Mouse (Mus musculus): ENCODE data around the gene Stau1.
A peak's percentile ranks its signal among the peaks of the same experiment; 100 is the strongest.

Gene Stau1

DNA sequence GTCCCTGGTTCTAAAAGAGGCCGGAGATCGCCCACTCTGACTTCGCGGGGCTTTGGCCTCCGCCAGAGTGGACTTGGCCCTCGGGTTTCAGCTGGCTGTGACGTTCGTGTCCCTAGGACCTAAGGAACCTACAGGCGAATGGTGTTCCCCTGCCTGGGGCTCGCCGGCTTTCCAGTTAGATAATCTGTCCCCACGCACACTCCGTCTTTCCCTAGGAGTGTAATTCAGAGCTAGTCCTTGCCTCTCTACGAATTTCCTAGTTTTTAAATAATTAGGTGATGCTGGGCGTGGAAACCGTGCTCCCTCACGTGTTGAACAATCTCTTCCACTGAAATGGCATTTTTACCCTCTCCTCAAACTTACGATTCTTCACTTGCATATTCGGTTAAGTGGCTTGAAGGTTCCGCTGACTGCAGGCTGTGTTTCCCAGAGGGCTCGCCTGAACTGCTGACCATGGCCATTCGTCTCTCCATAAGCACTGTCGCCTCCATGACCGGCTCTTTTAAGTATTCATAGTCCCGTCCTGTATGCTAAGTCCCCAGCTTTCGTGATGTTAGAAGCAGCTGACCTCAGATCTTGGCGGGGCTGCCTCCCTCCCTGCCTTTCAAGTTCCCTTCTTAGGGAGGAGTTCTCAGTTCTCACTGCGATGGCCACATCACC is 89.4 kb downstream of the Stau1 start:
- DNase-seq = peak; percentile 30

GRCm38 (mm10) chr2:166905711-166906522 is 90.2 kb downstream of the Stau1 start, which contains the start of gene Cse1l:
Gene Cse1l, plus strand, starts transcription at chr2:166906040.
- peak; percentile 97 to 99 for DNase-seq

- no peak for DNase-seq
These were observed 92.3 kb downstream of the Stau1 start for GRCm38 (mm10) chr2:166903719-166904282.

- no peak for DNase-seq
These were observed 95.2 kb downstream of the Stau1 start for GRCm38 (mm10) chr2:166900792-166901505.

DNA sequence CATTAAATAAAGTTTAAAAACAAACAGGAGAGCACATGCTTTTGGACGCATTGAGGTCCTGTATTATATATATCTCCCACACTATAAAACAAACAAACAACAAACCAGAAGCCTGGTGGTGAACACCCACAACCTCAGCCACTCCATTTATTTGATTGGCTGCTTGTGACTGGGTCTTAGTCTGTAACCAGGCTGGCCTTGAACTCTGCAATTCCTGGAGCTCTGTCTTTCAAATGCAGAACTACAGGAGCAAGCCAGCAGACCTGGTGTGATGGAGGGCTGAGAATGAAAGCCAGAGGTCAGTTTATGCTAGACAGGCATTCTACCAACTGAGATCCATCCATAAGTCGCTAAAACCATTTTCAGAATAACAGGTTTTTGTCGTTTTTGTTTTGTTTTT is 96.4 kb downstream of the Stau1 start:
- DNase-seq = no peak

- DNase-seq = no peak
These were observed 96.9 kb downstream of the Stau1 start for GRCm38 (mm10) chr2:166899161-166899560.

Data from lung, postnatal 4 days (tissue).